Mouse (Mus musculus) liver, adult 2 months (tissue): ENCODE results near the gene Acot8.

Experiments used
- CTCF ChIP-seq: fragments of 200-500 bp; IDR thresholded peaks from 2 replicates; pipeline ENCODE4 v1.5.1; 2011; ENCODE audit warnings: low read depth, low read length, control low read depth
- POLR2A ChIP-seq: fragments of 200-500 bp; IDR thresholded peaks from 2 replicates; pipeline ENCODE4 v1.6.1; 2011; ENCODE audit warnings: low read length, control low read depth; ENCODE audit not compliant: insufficient read depth; ENCODE audit errors: extremely low read depth

- TF ChIP-seq CTCF (no peak), POLR2A (no peak)
Observed at GRCm38 (mm10) chr2:164770279-164770678, 34.4 kb downstream of the Acot8 start.
